Mouse (Mus musculus) erythroid progenitor cell, adult 5-6 weeks (primary cell): Measurements from ENCODE around the gene Kdsr. TPM values are rescaled to one million over a fixed set of nuclear protein-coding genes. Genes with fewer than 3 reads are reported as not detected.
A peak's percentile ranks its signal among the peaks of the same experiment; 100 is the strongest.
"Not testable (repeated sequence)": the region's sequence is repeated elsewhere in the genome, so short reads cannot be mapped to it uniquely, and the experiment has no call there.

Experiments
- ATAC-seq: replicated peaks from 2 replicates; pipeline ENCODE4 v1.8.0; 2016; ENCODE audit warnings: moderate number of reproducible peaks, mild to moderate bottlenecking, moderate TSS enrichment, inconsistent platforms; ENCODE audit not compliant: poor library complexity, low FRiP score, severe bottlenecking
- total RNA-seq, 2 experiments: library from RNA; stranded (forward) in 1 of 2; stranded (reverse) in 1 of 2; fragments of 150-400 nt in 1 of 2; fragments of 186-747, 209-891 nt in 1 of 2; gene quantifications; 2 replicates each; pipeline versions ENCODE4 v1.2.3 to v1.2.4; 2015 to 2017; ENCODE audit warnings: low replicate concordance in 2 of 2

Kdsr gene
- total RNA-seq, 2 experiments from 2014 or later = 4.2 to 12.9 TPM

GRCm38 (mm10) chr1:106742980-106743379 lies 16.5 kb downstream of the Kdsr start:
- ATAC-seq = no peak

GRCm38 (mm10) chr1:106740735-106741134 lies 18.8 kb downstream of the Kdsr start:
- ATAC-seq = no peak

DNA sequence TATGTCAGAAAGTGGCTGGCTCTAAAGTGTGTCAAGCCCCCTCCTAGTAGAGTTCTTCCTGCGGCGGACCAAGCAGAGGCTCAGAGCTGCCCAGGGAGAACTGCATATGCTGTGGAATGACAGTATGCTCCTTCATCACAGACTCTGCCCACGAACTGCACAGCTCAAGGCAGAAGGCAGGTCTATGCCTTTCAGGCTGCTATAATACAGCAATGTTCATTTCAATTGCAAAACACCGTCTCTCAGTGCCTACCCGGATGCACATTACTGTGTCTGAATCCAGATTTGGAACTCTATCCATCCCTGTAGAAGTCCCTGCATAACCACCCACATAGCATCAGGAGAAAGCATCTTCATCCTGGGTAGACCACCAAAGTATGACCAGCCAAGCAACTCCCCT lies 19.7 kb downstream of the Kdsr start:
- ATAC-seq = no peak

DNA sequence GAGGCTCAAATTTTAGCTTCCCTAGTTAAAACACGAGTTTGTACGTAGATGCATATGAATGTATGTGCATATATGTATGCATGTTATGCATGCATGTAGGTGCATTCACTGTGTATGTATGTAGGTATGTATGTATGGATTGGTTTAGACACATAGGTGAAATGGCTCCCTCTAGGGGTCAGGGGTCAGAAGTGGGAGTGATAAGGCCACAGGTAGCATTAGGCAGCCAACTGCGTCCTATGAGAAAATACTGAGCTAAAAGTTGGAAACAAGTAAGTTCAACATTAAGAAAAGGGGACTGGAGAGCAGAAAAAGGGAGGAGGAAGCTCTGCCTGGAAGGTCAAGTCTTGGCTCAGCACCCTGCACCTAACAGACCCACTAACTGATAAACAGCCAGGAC lies 21.4 kb downstream of the Kdsr start:
- ATAC-seq = no peak

DNA sequence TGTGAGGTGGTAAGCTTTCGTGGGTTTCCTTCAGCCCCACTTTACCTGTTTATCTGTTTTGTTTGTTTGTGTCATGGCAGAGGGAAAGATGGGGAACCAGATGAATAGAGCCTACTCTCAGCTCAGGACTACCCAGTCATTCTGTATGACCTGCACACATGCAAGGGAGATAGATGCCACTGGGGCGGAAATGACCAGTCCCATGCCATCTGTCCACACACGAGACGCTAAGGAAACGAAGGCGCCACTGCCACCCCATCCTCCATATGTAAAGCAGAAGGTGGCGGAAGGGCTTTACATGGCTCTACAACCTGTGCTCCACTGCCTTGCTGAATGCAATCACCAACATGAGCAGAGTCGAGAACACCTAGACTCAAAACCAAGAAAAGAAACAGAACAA lies 23.3 kb downstream of the Kdsr start:
- no peak for ATAC-seq

DNA sequence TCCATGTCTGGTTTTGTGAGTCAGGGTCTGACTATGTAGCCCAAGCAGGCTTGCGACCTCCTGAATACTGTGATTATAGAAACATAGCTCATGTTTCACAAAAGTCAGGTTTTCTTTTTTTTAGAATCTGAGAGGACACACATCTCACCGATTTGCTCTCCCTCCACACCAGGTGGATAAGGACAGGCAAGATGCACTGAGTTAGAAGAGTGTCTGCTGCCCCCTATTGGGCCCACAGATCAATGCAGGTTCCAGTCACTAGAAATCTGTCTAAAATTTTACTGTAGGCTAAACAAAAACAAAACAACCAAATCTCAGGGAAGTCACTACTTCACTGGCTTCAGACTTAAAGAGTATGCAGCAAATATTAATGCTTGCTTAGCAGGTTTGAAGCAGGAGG lies 23.9 kb downstream of the Kdsr start:
- no peak for ATAC-seq

- no peak for ATAC-seq
These were observed 37.5 kb downstream of the Kdsr start for GRCm38 (mm10) chr1:106722061-106722460.

DNA sequence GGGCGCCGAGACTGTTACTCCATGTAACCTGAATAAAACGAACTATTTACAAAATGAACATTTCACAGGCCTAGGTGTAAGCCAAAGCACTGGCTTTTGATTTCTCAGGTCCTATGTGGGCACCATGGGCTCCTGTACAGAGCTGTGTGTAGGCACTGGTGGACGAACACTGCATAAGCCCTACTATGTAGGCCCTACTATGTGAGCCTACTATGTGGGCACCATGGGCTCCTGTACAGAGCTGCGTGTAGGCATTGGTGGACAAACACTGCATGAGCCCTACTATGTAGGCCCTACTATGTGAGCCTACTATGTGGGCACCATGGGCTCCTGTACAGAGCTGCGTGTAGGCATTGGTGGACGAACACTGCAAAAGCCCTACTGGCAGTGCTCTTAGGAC lies 41.8 kb downstream of the Kdsr start:
- ATAC-seq = not testable (repeated sequence)

- ATAC-seq = no peak
These were observed 42.4 kb downstream of the Kdsr start for GRCm38 (mm10) chr1:106717071-106717601.

- no peak for ATAC-seq
These were observed 43.4 kb downstream of the Kdsr start for GRCm38 (mm10) chr1:106716141-106716540.

- ATAC-seq = no peak
These were observed 44.1 kb downstream of the Kdsr start for GRCm38 (mm10) chr1:106715111-106716083.

- 0 out of 2 replicates have a peak, but pooled peaks have one; percentile 28 for ATAC-seq
These were observed 45.0 kb downstream of the Kdsr start for GRCm38 (mm10) chr1:106714530-106714981.

DNA sequence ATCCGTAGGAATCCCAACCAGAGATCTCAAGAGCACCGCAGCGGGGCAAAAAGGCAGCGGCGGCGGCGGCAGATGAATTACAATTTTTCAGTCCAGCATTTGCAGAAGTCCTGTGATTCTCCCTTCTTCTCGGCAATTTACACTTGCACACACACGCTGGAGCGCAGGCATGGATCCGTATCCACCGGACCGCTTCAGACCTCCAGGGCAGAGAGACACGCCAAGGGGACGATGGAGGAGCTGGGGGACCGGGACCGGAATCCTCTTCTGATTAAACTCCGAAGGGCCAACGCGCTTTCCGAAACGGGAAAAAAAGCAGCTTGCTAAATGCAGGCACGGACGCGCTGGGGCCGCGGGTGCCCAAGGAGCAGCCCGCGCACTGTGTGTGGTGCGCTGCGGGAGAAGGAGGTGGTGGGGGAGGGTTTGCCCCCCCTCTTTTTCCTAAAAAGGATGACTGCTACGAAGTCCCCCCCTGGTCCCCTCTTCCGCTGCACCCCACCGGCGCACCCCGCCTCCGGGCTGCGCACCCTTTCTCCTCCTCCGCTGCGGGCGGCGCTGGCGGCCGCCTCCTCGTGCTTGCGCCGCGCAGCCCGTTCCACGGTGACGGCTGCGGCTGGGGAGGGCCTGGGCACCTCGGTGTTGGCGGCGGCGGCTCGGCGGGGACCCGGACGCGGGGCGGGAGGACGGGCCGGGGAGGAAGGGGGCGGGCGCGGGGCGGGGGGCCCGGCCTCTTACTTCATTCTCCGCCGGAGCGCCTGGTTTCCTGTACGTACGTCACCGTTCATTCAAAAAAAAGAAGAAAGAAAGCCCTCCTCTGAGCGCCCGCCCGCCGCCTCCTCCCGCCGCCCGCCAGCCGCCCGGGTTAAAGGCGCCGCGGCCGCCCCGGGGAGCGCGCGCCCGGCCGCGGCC lies 45.7 kb downstream of the Kdsr start, which contains the start of gene Bcl2:
Bcl2 (minus strand) TSS at position 654 of the 909 bp plus-strand sequence.
- ATAC-seq = no peak

GRCm38 (mm10) chr1:106712330-106712729 lies 47.2 kb downstream of the Kdsr start:
- no peak for ATAC-seq

- no peak for ATAC-seq
These were observed 48.0 kb downstream of the Kdsr start for GRCm38 (mm10) chr1:106711356-106712125.

DNA sequence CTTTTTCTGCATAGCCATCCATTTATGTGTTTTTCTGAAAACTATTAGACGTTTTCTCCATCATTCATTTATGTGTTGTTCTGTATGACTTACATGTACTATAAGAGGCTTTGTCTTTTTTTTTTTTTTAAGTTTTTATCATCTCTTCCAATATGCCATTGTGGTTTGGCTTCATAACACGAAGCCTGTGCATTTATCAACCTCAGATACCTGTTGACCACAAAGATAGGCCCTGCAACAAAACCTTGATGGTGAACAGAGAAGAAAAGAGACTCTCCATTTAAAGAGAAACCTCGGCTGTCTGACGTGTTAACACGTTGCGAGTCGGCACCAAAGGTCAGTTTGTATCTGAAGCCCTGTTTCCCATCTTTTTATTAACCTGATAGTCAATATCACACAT lies 49.3 kb downstream of the Kdsr start:
- ATAC-seq = no peak

DNA sequence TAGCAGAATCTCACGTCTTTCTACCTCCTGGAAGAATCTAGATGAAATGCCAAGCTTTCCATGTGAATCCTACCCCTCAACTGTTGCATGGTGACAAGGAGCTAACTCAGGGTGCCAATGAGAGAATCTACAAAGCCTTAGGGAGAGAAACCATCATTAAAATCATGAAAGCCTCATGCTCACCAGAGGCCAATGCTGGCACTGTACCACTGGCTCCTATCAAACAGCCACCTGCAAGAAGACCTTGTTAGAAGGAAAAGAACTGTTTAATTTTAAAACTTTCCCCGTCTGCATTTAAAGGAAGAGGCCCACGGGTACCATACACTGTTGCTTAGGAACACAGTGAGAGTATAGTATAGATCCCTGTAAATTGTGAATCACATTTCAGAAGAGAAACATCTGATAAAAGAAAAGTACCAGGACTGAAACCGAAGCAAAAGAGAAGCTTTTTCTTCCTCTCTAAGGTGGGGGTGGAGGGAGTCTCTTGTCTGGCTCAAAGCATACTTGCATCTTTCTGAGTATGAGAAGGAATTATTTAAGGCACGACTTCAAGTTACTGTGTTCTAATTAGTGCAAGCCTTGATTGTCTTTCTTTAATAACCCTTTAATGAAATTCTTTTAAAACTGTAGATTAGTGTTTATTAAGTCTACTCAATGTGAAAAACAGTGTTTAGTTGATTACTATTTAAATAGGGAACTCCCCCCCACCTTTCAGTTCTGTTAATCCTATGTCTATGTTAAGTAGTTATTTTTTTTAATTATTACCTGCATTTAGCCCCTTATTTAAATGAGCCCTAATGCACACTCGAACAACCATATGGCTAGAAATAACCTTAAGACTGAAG lies 52.3 kb downstream of the Kdsr start:
- ATAC-seq = no peak

GRCm38 (mm10) chr1:106703183-106703582 lies 56.3 kb downstream of the Kdsr start:
- ATAC-seq = no peak
